Mouse (Mus musculus) monocyte, adult 5-6 weeks (primary cell): ENCODE results near the gene Fhod1. TPM values are rescaled to one million over a fixed set of nuclear protein-coding genes. Genes with fewer than 3 reads are reported as not detected.

ENCODE experiments used
- ATAC-seq: fragments of 153-309, 156-312 bp; replicated peaks from 2 replicates; pipeline ENCODE4 v1.8.0; 2017; ENCODE audit warnings: mild to moderate bottlenecking; ENCODE audit not compliant: low TSS enrichment, insufficient number of reproducible peaks, severe bottlenecking, poor library complexity, low FRiP score
- total RNA-seq: library from RNA; stranded (forward); fragments of 200-1000, 200-491, 200-594 nt; gene quantifications from 3 replicates; pipeline ENCODE4 v1.2.3, GENCODE M21; 2017

The Fhod1 gene
- total RNA-seq, 1 experiment from 2014 or later = 8.4 TPM

- ATAC-seq = no peak
Measured at GRCm38 (mm10) chr8:105288231-105288630, 59.5 kb downstream of the Fhod1 start.

GRCm38 (mm10) chr8:105286907-105287306, 60.8 kb downstream of the Fhod1 start:
- no peak for ATAC-seq

- no peak for ATAC-seq
Measured at GRCm38 (mm10) chr8:105285514-105285913, 62.2 kb downstream of the Fhod1 start.

GRCm38 (mm10) chr8:105283074-105283473, 64.7 kb downstream of the Fhod1 start:
- peak; percentile 64 for ATAC-seq

GRCm38 (mm10) chr8:105282239-105282638, 65.5 kb downstream of the Fhod1 start:
- no peak for ATAC-seq

- ATAC-seq = no peak
Measured at GRCm38 (mm10) chr8:105281821-105282220, 65.9 kb downstream of the Fhod1 start.

GRCm38 (mm10) chr8:105280567-105280966, 67.2 kb downstream of the Fhod1 start:
- no peak for ATAC-seq

Other genes starting within 250 kb of the Fhod1 start
- not detected in 3 replicates for gene Ces4a, start 216.2 kb downstream of the Fhod1 start, total RNA-seq
- gene Cbfb, start 177.3 kb downstream of the Fhod1 start, total RNA-seq = 167 to 180 TPM (median 174 TPM) in 3 replicates
- gene D230025D16Rik, start 122.8 kb downstream of the Fhod1 start, total RNA-seq = 28.8 to 39.0 TPM (median 32.3 TPM) in 3 replicates
- gene B3gnt9, start 92.8 kb downstream of the Fhod1 start, total RNA-seq = 0.29 TPM in 1 of 3 replicates, not detected in the others
- 16.2 to 28.9 TPM (median 23.3 TPM) in 3 replicates for gene Tradd, start 83.3 kb downstream of the Fhod1 start, total RNA-seq
- gene Fbxl8, start 83.3 kb downstream of the Fhod1 start, total RNA-seq = 3.6 to 5.0 TPM in 2 of 3 replicates, not detected in the other
- 0.96 to 2.5 TPM in 2 of 3 replicates, not detected in the other for gene Hsf4, start 78.2 kb downstream of the Fhod1 start, total RNA-seq
- gene Nol3, start 71.8 kb downstream of the Fhod1 start, total RNA-seq = not detected in 3 replicates
- gene 4931428F04Rik, start 58.1 kb downstream of the Fhod1 start, total RNA-seq = 0.64 to 1.3 TPM in 2 of 3 replicates, not detected in the other
- 0.43 to 0.49 TPM in 2 of 3 replicates, not detected in the other for gene Exoc3l, start 51.9 kb downstream of the Fhod1 start, total RNA-seq
- 19.7 to 52.7 TPM (median 21.0 TPM) in 3 replicates for gene E2f4, start 50.3 kb downstream of the Fhod1 start, total RNA-seq
- gene Elmo3, start 42.4 kb downstream of the Fhod1 start, total RNA-seq = 0.21 to 2.5 TPM (median 1.3 TPM) in 3 replicates
- 1.3 to 2.8 TPM (median 1.7 TPM) in 3 replicates for gene Lrrc29, start 21.7 kb downstream of the Fhod1 start, total RNA-seq
- gene Tmem208, start 21.6 kb downstream of the Fhod1 start, total RNA-seq = 36.6 to 48.0 TPM (median 42.8 TPM) in 3 replicates
- gene Slc9a5, start 890 bp upstream of the Fhod1 start, total RNA-seq = 0.10 TPM in 1 of 3 replicates, not detected in the others
- gene Plekhg4, start 25.3 kb upstream of the Fhod1 start, total RNA-seq = 0.49 TPM in 1 of 3 replicates, not detected in the others
- gene Kctd19, start 65.5 kb upstream of the Fhod1 start, total RNA-seq = 0.32 TPM in 1 of 3 replicates, not detected in the others
- not detected in 3 replicates for gene Lrrc36, start 65.6 kb upstream of the Fhod1 start, total RNA-seq
- gene Tppp3, start 123.6 kb upstream of the Fhod1 start, total RNA-seq = 164 to 258 TPM (median 248 TPM) in 3 replicates
- gene Zdhhc1, start 148.9 kb upstream of the Fhod1 start, total RNA-seq = 0.43 to 0.49 TPM (median 0.48 TPM) in 3 replicates
- not detected in 3 replicates for gene Hsd11b2, start 170.8 kb upstream of the Fhod1 start, total RNA-seq
- 62.8 to 77.2 TPM (median 68.8 TPM) in 3 replicates for gene Atp6v0d1, start 218.1 kb upstream of the Fhod1 start, total RNA-seq